Mouse (Mus musculus) gastrocnemius, adult 2 months (tissue): ENCODE measurements around the gene Chpf. TPM values are rescaled to one million over a fixed set of nuclear protein-coding genes. Genes with fewer than 3 reads are reported as not detected.

Experiments used
- DNase-seq: peaks from one replicate; pipeline ENCODE4 v3.0.0; 2022
- H3K27ac ChIP-seq: fragments of 200-600 bp; 2 replicates; pipeline ENCODE4 v1.8.1; 2022; ENCODE audit warnings: mild to moderate bottlenecking
- H3K4me3 ChIP-seq: fragments of 200-600 bp; 2 replicates; pipeline ENCODE4 v1.8.1; 2022; ENCODE audit warnings: mild to moderate bottlenecking, moderate library complexity
- CTCF ChIP-seq: fragments of 200-600 bp; IDR thresholded peaks from 2 replicates; pipeline ENCODE4 v1.8.1; 2022; ENCODE audit warnings: antibody characterized with exemption, mild to moderate bottlenecking, moderate library complexity
- intact Hi-C: fragments of 180-260 bp; cut with DNase I; formaldehyde crosslinking; loops from one replicate; pipeline ENCODE4 v1.15.1; 2025
- total RNA-seq, 2 experiments: library from RNA; stranded (reverse); gene quantifications; 2 replicates each; pipeline ENCODE4 v1.2.3; 2021

The Chpf gene
- total RNA-seq, 2 experiments from 2014 or later, result 3.0 to 6.2 TPM

DNA sequence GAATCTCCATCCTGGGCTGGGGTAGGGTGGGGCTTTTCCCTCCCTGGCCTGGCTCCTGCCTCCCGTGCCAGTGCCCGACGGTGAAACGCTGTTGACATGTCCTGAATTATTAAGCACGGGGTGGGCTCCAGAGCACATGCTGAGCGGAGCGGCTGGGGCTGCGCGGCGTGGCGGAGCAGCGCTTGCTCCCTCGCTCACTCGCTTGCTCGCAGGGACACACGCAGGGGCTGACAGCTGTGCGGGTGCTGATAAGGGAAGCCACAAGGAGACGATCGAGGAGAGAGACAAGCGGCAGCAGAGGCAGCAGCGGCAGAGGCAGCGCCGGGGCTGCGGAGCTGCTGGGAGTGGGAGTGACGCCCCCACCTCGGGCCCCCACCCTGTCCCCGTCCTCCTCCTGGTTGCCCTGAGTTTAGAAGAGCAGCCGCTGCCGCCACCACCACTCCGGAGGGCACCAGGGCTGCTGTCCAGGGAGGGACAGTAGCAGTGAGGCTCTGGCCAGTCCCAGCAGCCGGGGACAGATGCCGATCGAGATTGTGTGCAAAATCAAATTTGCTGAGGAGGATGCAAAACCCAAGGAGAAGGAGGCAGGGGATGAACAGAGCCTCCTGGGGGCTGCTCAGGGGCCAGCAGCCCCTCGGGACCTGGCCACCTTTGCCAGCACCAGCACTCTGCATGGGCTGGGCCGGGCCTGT, 28.6 kb downstream of the Chpf start, which contains the start of gene Asic4:
Asic4 (plus strand) TSS at position 123 of the 692 bp plus-strand sequence.
- no peak for TF ChIP-seq CTCF
- no peak within 1 kb of the TSS for H3K27ac ChIP-seq
- intact Hi-C loops, result no loop called here
- DNase-seq, result no peak
- peak within 1 kb of the TSS; percentile 49 for H3K4me3 ChIP-seq

GRCm38 (mm10) chr1:75449377-75450135, 29.6 kb downstream of the Chpf start:
- Histone ChIP-seq H3K27ac (no peak overlapping the region), H3K4me3 (no peak overlapping the region)
- intact Hi-C loops, result loop anchor here (5.0 kb wide), 1 partner anchor 107 kb away; no protein-coding TSS in a partner anchor
- DNase-seq, result no peak
- no peak for TF ChIP-seq CTCF

DNA sequence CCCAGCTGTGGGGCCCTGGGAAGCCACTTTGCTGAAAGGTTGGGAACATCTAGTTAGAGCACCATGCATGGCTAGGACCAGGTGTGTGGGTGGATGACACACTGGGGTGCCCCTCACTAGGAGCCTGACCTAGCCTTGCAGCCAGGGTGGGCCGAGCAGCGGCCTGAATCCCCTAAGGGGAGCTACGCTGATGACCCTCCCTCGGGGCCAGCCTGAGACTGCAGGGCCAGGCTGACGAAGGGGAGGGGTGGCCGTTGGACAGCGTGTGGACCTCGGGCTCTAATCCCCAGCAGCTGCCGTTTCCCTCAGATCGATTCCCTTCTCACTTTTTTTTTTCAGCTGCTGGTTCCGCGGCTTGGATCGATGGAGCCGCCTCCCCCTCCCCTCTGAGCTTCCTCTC, 30.2 kb downstream of the Chpf start:
- H3K27ac ChIP-seq, result no peak overlapping the region
- no peak for DNase-seq
- TF ChIP-seq CTCF, result no peak
- intact Hi-C loops, result loop anchor here (5.0 kb wide), 1 partner anchor 107 kb away; no protein-coding TSS in a partner anchor
- no peak overlapping the region for H3K4me3 ChIP-seq

- intact Hi-C loops, result loop anchor here (5.0 kb wide), 1 partner anchor 106 kb away; no protein-coding TSS in a partner anchor
- TF ChIP-seq CTCF, result no peak
- Histone ChIP-seq H3K27ac (no peak overlapping the region), H3K4me3 (no peak overlapping the region)
- DNase-seq, result no peak
Measured at GRCm38 (mm10) chr1:75448052-75448431, 31.1 kb downstream of the Chpf start.

GRCm38 (mm10) chr1:75447265-75448051, 31.6 kb downstream of the Chpf start:
- intact Hi-C loops, result loop anchor here (5.0 kb wide), 1 partner anchor 105 kb away; no protein-coding TSS in a partner anchor
- H3K27ac ChIP-seq, result no peak overlapping the region
- peak overlapping the region; percentile 19 for H3K4me3 ChIP-seq
- DNase-seq, result peak; percentile 48
- no peak for TF ChIP-seq CTCF

- DNase-seq, result no peak
- Histone ChIP-seq H3K27ac (no peak overlapping the region), H3K4me3 (no peak overlapping the region)
- intact Hi-C loops, result loop anchor here (5.0 kb wide), 1 partner anchor 104 kb away; no protein-coding TSS in a partner anchor
- no peak for TF ChIP-seq CTCF
Measured at GRCm38 (mm10) chr1:75446656-75447055, 32.5 kb downstream of the Chpf start.

GRCm38 (mm10) chr1:75445751-75446611, 33.1 kb downstream of the Chpf start:
- peak overlapping the region; percentile 51 for H3K4me3 ChIP-seq

DNA sequence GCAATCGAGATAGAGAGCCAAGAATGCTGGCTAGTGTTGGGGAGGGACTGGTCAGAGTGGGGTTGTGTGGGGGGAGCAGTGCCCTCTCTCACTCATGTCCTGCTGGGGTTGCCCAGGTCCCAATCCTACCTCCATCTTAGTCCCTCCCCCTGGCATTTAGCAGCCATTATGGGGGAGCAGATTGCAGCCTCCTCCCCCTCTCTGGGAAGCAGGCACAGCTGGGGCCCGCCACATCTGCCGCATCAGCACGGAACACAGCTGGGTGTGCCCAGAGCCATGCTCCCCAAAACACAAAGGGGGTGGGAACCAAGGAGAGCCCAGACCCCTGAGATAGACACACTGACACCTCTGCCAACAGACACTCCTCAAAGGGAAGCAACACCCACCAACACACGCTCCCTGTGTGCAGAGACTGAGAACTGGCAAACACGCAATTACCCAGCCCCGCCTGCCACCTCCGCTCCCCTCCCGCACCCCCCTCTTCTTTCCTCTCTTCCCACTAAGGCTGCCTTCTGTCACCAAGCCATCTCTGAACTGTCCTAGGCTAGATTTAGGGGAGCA, 33.9 kb downstream of the Chpf start:
- Histone ChIP-seq H3K27ac (no peak overlapping the region), H3K4me3 (no peak overlapping the region)
- intact Hi-C loops, result loop anchor here (1.0 to 5.0 kb wide), 2 partner anchors 22 to 103 kb away; no protein-coding TSS in a partner anchor
- DNase-seq, result no peak
- no peak for TF ChIP-seq CTCF

More at GRCm38 (mm10) chr1:75445751-75446611, 33.1 kb downstream of the Chpf start:
- peak; percentile 100; the same call in 1 of the 2 replicates for TF ChIP-seq CTCF
- no peak overlapping the region for H3K27ac ChIP-seq
- intact Hi-C loops, result loop anchor here (1.0 to 5.0 kb wide), 2 partner anchors 21 to 104 kb away; no protein-coding TSS in a partner anchor
- DNase-seq, result peak; percentile 87

GRCm38 (mm10) chr1:75444208-75444607, 34.9 kb downstream of the Chpf start:
- no peak overlapping the region for H3K4me3 ChIP-seq
- no peak for TF ChIP-seq CTCF
- no peak for DNase-seq
- H3K27ac ChIP-seq, result no peak overlapping the region
- intact Hi-C loops, result no loop called here

DNA sequence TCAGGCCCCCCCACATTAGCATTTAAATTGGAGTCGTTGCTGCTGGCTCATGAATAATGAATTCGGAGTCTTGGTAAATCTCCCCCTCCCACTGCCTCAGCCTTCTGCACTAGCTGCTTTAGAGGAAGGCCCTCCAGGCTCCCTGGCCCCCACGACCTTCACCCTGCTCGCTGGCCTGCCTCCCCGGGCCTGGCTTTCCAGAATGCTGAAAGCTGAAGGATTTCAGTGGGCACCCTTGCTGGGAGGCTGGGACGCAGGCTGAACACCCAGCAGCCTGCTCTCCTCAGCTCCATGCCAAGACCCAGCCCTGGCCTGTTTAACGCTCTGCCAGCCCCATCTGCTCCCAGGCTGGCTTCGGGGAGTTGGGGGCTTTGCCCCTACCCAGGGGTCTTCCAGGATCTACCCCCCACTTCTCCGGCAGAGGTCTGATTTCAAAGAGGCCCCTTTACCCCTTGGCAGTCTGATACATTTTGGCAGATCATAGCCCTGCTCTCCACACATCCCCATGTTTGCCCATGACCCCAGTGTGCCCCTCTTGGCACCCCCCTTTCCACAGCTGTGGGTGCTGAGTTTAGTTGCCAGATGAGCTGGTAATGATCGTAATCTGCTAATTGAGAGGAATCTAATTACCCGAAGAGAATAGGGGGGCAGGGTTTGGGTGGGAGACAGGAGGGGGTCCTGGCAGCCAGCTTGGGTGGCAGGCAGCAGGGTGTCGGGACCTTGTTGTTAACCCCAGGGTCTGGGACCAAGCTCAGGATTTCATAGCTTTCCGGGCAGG, 35.7 kb downstream of the Chpf start:
- Histone ChIP-seq H3K27ac (no peak overlapping the region), H3K4me3 (no peak overlapping the region)
- no peak for DNase-seq
- intact Hi-C loops, result no loop called here
- no peak for TF ChIP-seq CTCF
